Mouse (Mus musculus) ES-Bruce4 (cell line): ENCODE results near the gene Lrrn4cl. TPM values are rescaled to one million over a fixed set of nuclear protein-coding genes. Genes with fewer than 3 reads are reported as not detected.

Experiments used
- H3K27ac ChIP-seq: 2 replicates; pipeline ENCODE4 v1.5.1; 2012; ENCODE audit warnings: low read length, inconsistent platforms; ENCODE audit not compliant: insufficient read depth
- H3K27me3 ChIP-seq: 2 replicates; pipeline ENCODE4 v1.6.1; 2012; ENCODE audit warnings: mild to moderate bottlenecking, low read length, inconsistent platforms; ENCODE audit not compliant: control insufficient read depth, poor library complexity, insufficient read depth, severe bottlenecking
- H3K36me3 ChIP-seq: 2 replicates; pipeline ENCODE4 v1.6.1; 2012; ENCODE audit warnings: inconsistent platforms, mild to moderate bottlenecking, low read length, moderate library complexity; ENCODE audit not compliant: control insufficient read depth, poor library complexity, insufficient read depth, severe bottlenecking
- H3K4me1 ChIP-seq: one replicate; pipeline ENCODE4 v1.8.1; 2011; ENCODE audit warnings: low read length; ENCODE audit not compliant: control insufficient read depth, insufficient read depth
- H3K4me3 ChIP-seq: 2 replicates; pipeline ENCODE4 v1.5.1; 2011; ENCODE audit warnings: low read depth, mild to moderate bottlenecking, low read length
- H3K9ac ChIP-seq: 2 replicates; pipeline ENCODE4 v1.6.1; 2012; ENCODE audit warnings: low read depth, mild to moderate bottlenecking, inconsistent platforms; ENCODE audit not compliant: poor library complexity, severe bottlenecking
- H3K9me3 ChIP-seq: replicated peaks from 2 replicates; pipeline ENCODE4 v1.6.1; 2012; ENCODE audit warnings: mild to moderate bottlenecking, low read length, inconsistent platforms; ENCODE audit not compliant: control insufficient read depth, poor library complexity, insufficient read depth, severe bottlenecking
- CTCF ChIP-seq: IDR thresholded peaks from one replicate; pipeline ENCODE4 v1.8.1; 2011; ENCODE audit warnings: low read depth, low read length
- EP300 ChIP-seq: IDR thresholded peaks from 2 replicates; pipeline ENCODE4 v1.6.1; 2011; ENCODE audit warnings: low read depth, low read length; ENCODE audit not compliant: insufficient read depth
- POLR2A ChIP-seq: IDR thresholded peaks from one replicate; pipeline ENCODE4 v1.8.1; 2011; ENCODE audit warnings: low read length; ENCODE audit not compliant: insufficient read depth
- polyA plus RNA-seq: library from polyadenylated mRNA; stranded (reverse); fragments of >200 nt; gene quantifications from 2 replicates; pipeline ENCODE4 v1.2.4, GENCODE M21; 2011; ENCODE audit warnings: low read depth; ENCODE audit not compliant: missing spikeins, insufficient read depth, insufficient read length

Gene Lrrn4cl
- polyA plus RNA-seq, 1 experiment: 2.1 TPM

GRCm38 (mm10) chr19:8881034-8881392 is 30.4 kb downstream of the Lrrn4cl start:
- TF ChIP-seq POLR2A (no peak), CTCF (no peak), EP300 (no peak)
- Histone ChIP-seq H3K27me3 (no peaks in the 10 kb centered on the region), H3K36me3 (peaks cover 8% of the 10 kb centered on the region; the same call in 1 of the 2 replicates), H3K9ac (peak overlapping the region; percentile 65), H3K4me3 (peak overlapping the region; percentile 87), H3K9me3 (no peaks in the 10 kb centered on the region), H3K4me1 (peaks cover 1% of the 10 kb centered on the region), H3K27ac (peak overlapping the region; percentile 46; the same call in 1 of the 2 replicates)

GRCm38 (mm10) chr19:8883616-8884015 is 33.0 kb downstream of the Lrrn4cl start, which contains the start of the genes Lbhd1 and Gm49403:
TSS of gene Lbhd1 (plus strand) at chr19:8883732.
TSS of gene Gm49403 (plus strand) at chr19:8883930.
- Histone ChIP-seq H3K27me3 (no peaks in the 10 kb centered on the region), H3K27ac (no peak within 1 kb of the TSS)

DNA sequence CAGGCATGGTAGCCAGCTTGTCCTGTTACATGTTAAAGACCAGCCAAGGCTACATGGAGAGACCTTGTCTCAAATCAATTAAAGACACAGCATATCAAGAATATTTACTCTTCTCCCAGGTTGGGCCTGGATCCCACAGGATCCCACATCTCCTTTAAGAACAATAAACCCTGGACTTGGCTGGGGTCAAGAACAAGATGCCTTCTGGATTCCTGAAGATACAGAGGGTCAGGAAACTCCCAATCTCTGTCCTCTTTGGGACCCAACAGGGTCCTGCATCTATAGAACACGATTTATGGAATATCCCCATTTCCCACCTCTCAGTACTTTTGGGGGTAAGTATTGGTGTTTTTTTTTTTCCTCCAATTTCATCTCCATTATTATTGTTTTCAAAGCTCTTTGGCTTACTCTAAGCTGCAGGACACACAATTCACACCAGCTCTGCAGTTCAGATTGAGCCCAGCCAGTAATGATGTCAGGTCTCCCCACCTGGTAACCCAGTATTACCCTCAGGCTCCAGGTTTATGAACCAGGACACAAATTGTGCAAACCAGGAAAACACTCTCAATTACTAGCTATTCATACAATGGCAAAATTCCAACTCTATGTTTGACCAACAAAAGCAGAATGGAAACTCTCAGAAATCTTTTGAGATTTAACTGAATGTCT is 36.5 kb downstream of the Lrrn4cl start:
- Histone ChIP-seq H3K27ac (peak overlapping the region; percentile 93), H3K4me3 (peak overlapping the region; percentile 98), H3K9me3 (no peaks in the 10 kb centered on the region), H3K9ac (peak overlapping the region; percentile 99), H3K4me1 (peaks cover 3% of the 10 kb centered on the region), H3K27me3 (no peaks in the 10 kb centered on the region), H3K36me3 (peaks cover 29% of the 10 kb centered on the region)
- TF ChIP-seq CTCF (no peak), POLR2A (no peak), EP300 (no peak)

More at GRCm38 (mm10) chr19:8883616-8884015, 33.0 kb downstream of the Lrrn4cl start, which contains the start of the genes Lbhd1 and Gm49403:
- TF ChIP-seq EP300: no peak
- no peak for TF ChIP-seq CTCF
- no peak for TF ChIP-seq POLR2A
- H3K36me3 ChIP-seq: peaks cover 10% of the 10 kb centered on the region
- H3K9ac ChIP-seq: no peak within 1 kb of the TSS
- H3K9me3 ChIP-seq: no peaks in the 10 kb centered on the region
- H3K4me1 ChIP-seq: peaks cover 1% of the 10 kb centered on the region
- H3K4me3 ChIP-seq: no peak within 1 kb of the TSS

- peaks cover 29% of the 10 kb centered on the region for H3K36me3 ChIP-seq
- peak overlapping the region; percentile 98 for H3K4me3 ChIP-seq
- H3K9ac ChIP-seq: peak overlapping the region; percentile 99
- H3K27me3 ChIP-seq: no peaks in the 10 kb centered on the region
- peak overlapping the region; percentile 93 for H3K27ac ChIP-seq
- peak; percentile 43 for TF ChIP-seq POLR2A
- no peak for TF ChIP-seq CTCF
- no peaks in the 10 kb centered on the region for H3K9me3 ChIP-seq
- peaks cover 3% of the 10 kb centered on the region for H3K4me1 ChIP-seq
These were observed 37.3 kb downstream of the Lrrn4cl start for GRCm38 (mm10) chr19:8887585-8888463.

DNA sequence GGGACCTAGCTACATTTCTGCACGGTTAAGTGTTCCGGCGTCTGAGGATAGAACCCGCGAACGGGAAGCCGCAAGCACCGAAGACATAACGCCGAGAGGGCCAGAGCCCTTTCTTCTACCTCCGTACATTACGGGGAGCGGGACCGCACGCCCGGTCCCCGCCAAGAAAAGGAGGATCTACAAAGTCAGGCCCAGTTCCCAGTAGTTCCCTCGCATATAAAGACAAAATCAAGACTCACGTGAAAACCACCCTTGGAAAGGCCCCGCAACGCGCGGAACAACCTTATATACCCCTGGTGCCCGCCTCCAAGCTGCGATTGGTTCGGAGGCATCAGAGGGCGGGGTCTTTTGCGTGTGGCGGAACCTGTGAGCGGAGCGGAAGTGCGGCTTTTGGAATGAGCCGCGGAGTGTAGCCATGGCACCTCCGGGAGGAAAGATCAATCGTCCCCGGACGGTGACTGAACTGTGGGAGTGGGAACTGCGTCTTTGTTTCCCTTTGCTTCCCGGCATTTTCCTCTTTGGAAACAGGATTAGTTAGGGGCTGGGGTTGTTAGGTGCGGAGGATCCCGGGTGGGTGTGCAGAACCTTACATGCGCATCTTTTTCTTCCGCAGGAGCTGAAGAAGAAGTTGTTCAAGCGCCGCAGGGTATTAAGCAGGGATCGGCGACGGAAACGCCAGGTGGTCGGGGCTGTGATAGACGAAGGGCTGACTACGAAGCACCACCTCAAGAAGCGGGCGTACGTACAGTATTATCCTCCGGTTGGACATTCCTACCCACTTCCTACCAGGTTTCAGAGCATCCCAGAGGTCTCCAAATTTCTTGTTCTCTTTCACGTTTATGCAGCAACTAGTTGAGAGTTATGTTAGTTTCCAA is 38.2 kb downstream of the Lrrn4cl start, which contains the start of the genes 1810009A15Rik and Gm49416:
TSS of gene 1810009A15Rik (plus strand) at position 343 of the 875 bp plus-strand sequence.
TSS of gene Gm49416 (plus strand) at position 416 of the 875 bp plus-strand sequence.
- H3K36me3 ChIP-seq: peaks cover 29% of the 10 kb centered on the region
- H3K4me1 ChIP-seq: peaks cover 3% of the 10 kb centered on the region
- TF ChIP-seq CTCF (no peak), POLR2A (peak; percentile 91), EP300 (no peak)
- H3K27me3 ChIP-seq: no peaks in the 10 kb centered on the region
- peak within 1 kb of the TSS; percentile 99 for H3K9ac ChIP-seq
- H3K9me3 ChIP-seq: no peaks in the 10 kb centered on the region
- peak within 1 kb of the TSS; percentile 98 for H3K4me3 ChIP-seq
- H3K27ac ChIP-seq: peak within 1 kb of the TSS; percentile 93
